In genomic region chr10:88826188-88826946, GRCm38 (mm10) we compare ENCODE assay signal across 8 mouse cellular contexts. TPM values are rescaled to one million over a fixed set of nuclear protein-coding genes. Genes with fewer than 3 reads are reported as not detected.
DNase-seq lines count a peak whose midpoint lies in the region; ATAC-seq lines count a peak whose summit lies in the region.

Gene Utp20 (minus strand): TSS chr10:88826804.

- no peak within 1 kb of the TSS for H3K27ac ChIP-seq in forebrain, embryonic 11.5 days (ENCODE audit: low read depth, low read length)
- H3K27ac ChIP-seq in heart, embryonic 16.5 days (ENCODE audit: low read length): peak within 1 kb of the TSS; percentile 14; the same call in 1 of the 2 replicates
- H3K27ac ChIP-seq in liver, embryonic 15.5 days (replicated peaks): no peak within 1 kb of the TSS
- H3K27ac ChIP-seq in neural tube, embryonic 12.5 days: no peak within 1 kb of the TSS

- WGBS in forebrain, embryonic 11.5 days: under 1% methylated on average over 44 of the region's 44 CpGs
- under 1% methylated on average over 44 of the region's 44 CpGs for WGBS in heart, embryonic 16.5 days
- under 1% methylated on average over 44 of the region's 44 CpGs for WGBS in liver, embryonic 15.5 days (ENCODE audit: insufficient replicate concordance)
- under 1% methylated on average over 44 of the region's 44 CpGs for WGBS in neural tube, embryonic 12.5 days

- H3K9ac ChIP-seq in forebrain, embryonic 11.5 days (ENCODE audit: low read length): peak within 1 kb of the TSS; percentile 72
- peak within 1 kb of the TSS; percentile 78 for H3K9ac ChIP-seq in heart, embryonic 16.5 days (ENCODE audit: low read length)
- H3K9ac ChIP-seq in liver, embryonic 15.5 days: peak within 1 kb of the TSS; percentile 53
- peak within 1 kb of the TSS; percentile 61 for H3K9ac ChIP-seq in neural tube, embryonic 12.5 days

- no peaks in the 10 kb centered on the region for H3K4me1 ChIP-seq in forebrain, embryonic 11.5 days (replicated peaks; ENCODE audit: control insufficient read depth, insufficient read depth, low read length)
- H3K4me1 ChIP-seq in heart, embryonic 16.5 days (ENCODE audit: control insufficient read depth, insufficient read depth, low read length): peaks cover 3% of the 10 kb centered on the region; the same call in 1 of the 2 replicates
- H3K4me1 ChIP-seq in liver, embryonic 15.5 days (replicated peaks): peaks cover 5% of the 10 kb centered on the region
- peaks cover 5% of the 10 kb centered on the region; the same call in 1 of the 2 replicates for H3K4me1 ChIP-seq in neural tube, embryonic 12.5 days

- H3K36me3 ChIP-seq in forebrain, embryonic 11.5 days (ENCODE audit: control insufficient read depth, insufficient read depth, low read length): no peaks in the 10 kb centered on the region; the same call in 1 of the 2 replicates
- H3K36me3 ChIP-seq in heart, embryonic 16.5 days (ENCODE audit: control insufficient read depth, insufficient read depth): peaks cover 7% of the 10 kb centered on the region; the same call in 1 of the 2 replicates
- H3K36me3 ChIP-seq in liver, embryonic 15.5 days (replicated peaks): 0 out of 2 replicates have a peak, but pooled peaks cover 23% of the 10 kb centered on the region
- H3K36me3 ChIP-seq in neural tube, embryonic 12.5 days: peaks cover 14% of the 10 kb centered on the region; the same call in 1 of the 2 replicates

- peak within 1 kb of the TSS; percentile 80 for H3K4me3 ChIP-seq in forebrain, embryonic 11.5 days (ENCODE audit: low read depth, low read length)
- peak within 1 kb of the TSS; percentile 94 for H3K4me3 ChIP-seq in heart, embryonic 16.5 days (ENCODE audit: low read length)
- peak within 1 kb of the TSS; percentile 82 for H3K4me3 ChIP-seq in liver, embryonic 15.5 days (replicated peaks)
- H3K4me3 ChIP-seq in neural tube, embryonic 12.5 days: peak within 1 kb of the TSS; percentile 84

- peak; percentile 99 for ATAC-seq in forebrain, embryonic 11.5 days (replicated peaks; ENCODE audit: low FRiP score)
- peak; percentile 98 for ATAC-seq in heart, embryonic 16.5 days (replicated peaks; ENCODE audit: extremely low read depth, insufficient read depth, low FRiP score)
- peak; percentile 92 for ATAC-seq in liver, embryonic 15.5 days (ENCODE audit: insufficient read depth)
- ATAC-seq in neural tube, embryonic 12.5 days (ENCODE audit: low FRiP score, low read depth): peak; percentile 99

- H3K4me2 ChIP-seq in forebrain, embryonic 11.5 days (ENCODE audit: low read depth, low read length, severe bottlenecking): peak within 1 kb of the TSS; percentile 62
- H3K4me2 ChIP-seq in heart, embryonic 16.5 days (ENCODE audit: low read depth, low read length): peak within 1 kb of the TSS; percentile 82
- peak within 1 kb of the TSS; percentile 79 for H3K4me2 ChIP-seq in liver, embryonic 15.5 days
- H3K4me2 ChIP-seq in neural tube, embryonic 12.5 days (replicated peaks): peak within 1 kb of the TSS; percentile 77

- no peaks in the 10 kb centered on the region for H3K27me3 ChIP-seq in forebrain, embryonic 11.5 days (ENCODE audit: control insufficient read depth, insufficient read depth, low read length)
- no peaks in the 10 kb centered on the region for H3K27me3 ChIP-seq in heart, embryonic 16.5 days (ENCODE audit: control insufficient read depth, insufficient read depth, low read length)
- H3K27me3 ChIP-seq in liver, embryonic 15.5 days: no peaks in the 10 kb centered on the region
- H3K27me3 ChIP-seq in neural tube, embryonic 12.5 days (replicated peaks): no peaks in the 10 kb centered on the region

- DNase-seq in CD8-positive naive resting alpha-beta T cell, adult 2 months (ENCODE audit: low read depth in 2 of 2, low spot score in 2 of 2): peak; percentile 58 to 71
- peak; percentile 73 for DNase-seq in c-Kit-positive CD71-negative TER-119-negative erythroid progenitor cells, embryonic 14.5 days (ENCODE audit: low read depth)
- peak; percentile 89 for DNase-seq in forebrain, embryonic 11.5 days (ENCODE audit: low spot score)
- DNase-seq in kidney, postnatal 36 days: peak; percentile 82 to 91
- DNase-seq in telencephalon, adult 2 months (ENCODE audit: low read depth, low spot score): peak; percentile 88

- H3K9me3 ChIP-seq in forebrain, embryonic 11.5 days (ENCODE audit: control insufficient read depth, low read length): no peaks in the 10 kb centered on the region
- H3K9me3 ChIP-seq in heart, embryonic 16.5 days (replicated peaks; ENCODE audit: control insufficient read depth, low read length): no peaks in the 10 kb centered on the region
- no peaks in the 10 kb centered on the region for H3K9me3 ChIP-seq in liver, embryonic 15.5 days (replicated peaks)
- H3K9me3 ChIP-seq in neural tube, embryonic 12.5 days: no peaks in the 10 kb centered on the region

RNA-seq across cellular contexts. Expression of gene Utp20, which starts in this region (rescaled TPM):
- polyA plus RNA-seq in forebrain, embryonic 11.5 days (2014; fragmentation: Nextera tagmentation; extraction: Ambion mirVana): 23.1 and 30.4 TPM in 2 replicates
- 6.5 and 8.3 TPM in 2 replicates for polyA plus RNA-seq in heart, embryonic 16.5 days (2015; fragmentation: Nextera tagmentation; extraction: Ambion mirVana)
- 4.9 and 5.1 TPM in 2 replicates for polyA plus RNA-seq in liver, embryonic 15.5 days (2015; fragmentation: Nextera tagmentation; extraction: Ambion mirVana)
- polyA plus RNA-seq in neural tube, embryonic 12.5 days (2016; fragmentation: Nextera tagmentation; extraction: Ambion mirVana): 14.5 and 15.7 TPM in 2 replicates
